Mouse (Mus musculus) ZHBTc4 (cell line): ENCODE measurements around the gene Psmb9.
"Not testable (repeated sequence)": the region's sequence is repeated elsewhere in the genome, so short reads cannot be mapped to it uniquely, and the experiment has no call there.

Source experiments
- DNase-seq: peaks from one replicate; pipeline ENCODE4 v3.0.0-alpha.2; 2011; ENCODE audit warnings: low read depth, low spot score

Psmb9 gene

DNA sequence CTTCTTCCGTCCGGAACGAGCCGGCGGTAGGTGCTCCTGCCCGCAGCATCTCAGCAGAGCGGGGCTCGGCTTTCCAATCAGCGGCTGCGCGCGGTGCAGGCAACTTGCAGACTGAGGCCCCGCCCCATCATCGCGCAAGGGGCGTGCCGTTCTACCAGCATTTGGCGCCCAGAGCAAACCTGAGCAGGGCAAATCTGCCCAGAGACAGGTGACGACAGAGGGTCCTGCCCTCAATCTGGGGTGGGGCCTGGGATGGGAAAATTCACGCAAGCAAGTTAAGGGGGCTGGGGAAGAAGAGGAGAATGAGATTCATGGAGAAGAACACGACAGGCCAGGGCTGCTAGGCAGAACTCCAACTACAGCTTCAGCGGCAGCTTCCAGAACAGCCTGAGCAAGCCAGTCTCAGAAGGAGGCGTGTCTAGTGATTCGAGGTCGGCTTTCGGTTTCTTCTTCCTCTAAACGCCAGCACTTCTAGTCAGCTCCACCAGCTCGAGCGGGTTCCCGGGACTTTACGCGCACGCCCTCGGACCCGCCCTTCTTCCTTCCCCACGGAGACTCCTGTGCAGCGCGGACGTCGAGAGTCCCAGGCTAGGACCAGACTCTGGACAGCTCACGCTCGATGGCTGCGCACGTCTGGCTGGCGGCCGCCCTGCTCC is at the start of gene Psmb9, which contains the start of gene Tap1:
Gene Psmb9, minus strand, starts transcription at position 504 of the 656 bp plus-strand sequence.
Gene Tap1, plus strand, starts transcription at position 293 of the 656 bp plus-strand sequence.
- DNase-seq = peak; percentile 98

DNA sequence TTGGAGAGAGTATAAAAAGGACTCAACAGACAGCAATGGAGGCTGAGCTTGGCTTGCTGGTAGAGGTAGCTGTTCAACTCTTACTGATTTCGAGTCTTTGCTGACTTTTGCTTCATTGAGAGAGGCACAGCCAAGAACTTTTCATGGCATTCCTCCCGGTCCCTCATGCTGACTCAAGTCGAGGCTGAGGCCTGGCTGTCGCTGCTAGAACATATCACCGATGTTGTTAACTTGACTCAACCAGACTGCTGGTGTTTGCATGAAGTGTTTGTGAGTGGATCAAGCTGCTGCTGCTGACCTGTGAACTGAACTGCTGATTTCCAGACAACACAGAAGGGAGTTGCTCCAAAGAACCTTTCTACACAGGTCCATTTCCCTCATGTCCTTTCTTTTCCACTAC is 49.1 kb upstream of the Psmb9 start:
- DNase-seq = no peak

DNA sequence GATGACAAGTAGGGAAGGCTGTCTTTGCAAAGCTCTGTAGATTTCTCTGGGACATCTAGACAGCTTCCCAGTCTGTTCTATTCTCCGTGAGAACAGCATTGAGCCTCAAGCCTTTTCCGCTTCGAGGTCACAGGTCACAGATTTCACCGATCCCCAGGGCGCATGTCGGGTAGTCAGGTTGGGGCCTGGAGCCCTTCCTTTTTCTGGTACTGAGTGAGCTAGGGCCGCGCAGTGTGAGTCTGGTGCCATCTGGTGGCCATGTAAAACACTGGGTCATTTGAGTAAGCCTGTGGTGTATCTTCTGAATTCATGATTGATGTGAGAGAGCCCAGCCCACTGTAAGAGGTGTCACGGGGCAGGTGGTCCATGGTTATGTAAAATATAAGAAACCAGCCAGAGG is 47.4 kb upstream of the Psmb9 start:
- DNase-seq = peak; percentile 49

DNA sequence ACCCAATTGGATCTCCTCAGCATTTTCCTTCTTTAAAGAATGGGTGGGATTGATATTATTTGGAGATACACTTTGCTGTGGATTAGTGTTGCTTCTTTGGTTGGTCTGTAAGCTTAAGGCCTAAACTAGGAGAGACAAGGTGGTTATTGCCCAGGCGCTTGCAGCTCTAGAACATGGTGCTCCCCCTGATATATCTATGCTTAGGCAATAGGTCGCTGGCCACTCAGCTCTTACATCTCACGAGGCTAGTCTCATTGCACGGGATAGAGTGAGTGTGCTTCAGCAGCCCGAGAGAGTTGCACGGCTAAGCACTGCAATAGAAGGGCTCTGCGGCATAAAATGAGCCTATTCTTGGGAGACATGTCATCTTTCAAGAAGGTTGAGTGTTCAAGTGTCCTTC is 44.5 kb upstream of the Psmb9 start:
- not testable (repeated sequence) for DNase-seq

DNA sequence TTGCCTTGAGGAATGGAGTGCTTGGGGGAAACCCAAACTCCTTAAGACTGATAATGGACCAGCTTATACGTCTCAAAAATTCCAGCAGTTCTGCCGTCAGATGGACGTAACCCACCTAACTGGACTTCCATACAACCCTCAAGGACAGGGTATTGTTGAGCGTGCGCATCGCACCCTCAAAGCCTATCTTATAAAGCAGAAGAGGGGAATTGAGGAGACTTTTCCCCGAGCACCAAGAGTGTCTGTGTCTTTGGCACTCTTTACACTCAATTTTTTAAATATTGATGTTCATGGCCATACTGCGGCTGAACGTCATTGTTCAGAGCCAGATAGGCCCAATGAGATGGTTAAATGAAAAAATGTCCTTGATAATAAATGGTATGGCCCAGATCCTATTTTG is 43.4 kb upstream of the Psmb9 start:
- not testable (repeated sequence) for DNase-seq

DNA sequence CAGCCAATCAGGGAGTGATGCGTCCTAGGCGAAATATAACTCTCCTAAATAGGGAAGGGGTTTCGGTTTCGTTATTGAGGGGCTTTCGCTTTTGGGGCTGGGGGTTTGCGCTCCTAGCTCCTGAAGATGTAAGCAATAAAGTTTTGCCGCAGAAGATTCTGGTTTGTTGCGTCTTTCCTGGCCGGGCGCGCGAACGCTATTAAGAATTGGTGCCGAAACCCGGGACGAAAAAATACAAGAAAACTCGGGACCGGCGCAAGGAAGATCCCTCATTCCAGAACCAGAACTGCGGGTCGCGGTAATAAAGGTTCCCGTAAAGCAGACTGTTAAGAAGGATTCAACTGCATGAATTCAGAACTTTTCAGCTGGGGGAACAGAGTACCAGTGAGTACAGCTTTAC is 38.3 kb upstream of the Psmb9 start:
- DNase-seq = not testable (repeated sequence)

DNA sequence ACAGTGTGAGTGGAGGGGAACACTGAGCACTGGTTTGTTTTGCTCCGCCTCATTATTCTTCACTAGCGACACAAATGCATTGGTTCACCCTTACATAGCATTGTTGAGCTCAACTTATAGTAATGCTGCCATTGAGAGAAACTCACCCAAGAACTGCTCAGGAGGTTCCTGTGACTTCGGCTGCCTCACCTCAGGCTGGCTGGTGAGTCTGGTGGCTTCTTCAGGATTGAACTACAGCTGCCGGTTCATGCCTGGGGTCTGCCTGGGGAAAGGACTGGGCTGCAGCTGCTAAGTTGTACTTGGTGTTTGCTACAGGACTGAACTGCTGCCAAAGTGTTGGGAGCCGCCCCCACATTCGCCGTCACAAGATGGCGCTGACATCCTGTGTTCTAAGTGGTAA is 37.9 kb upstream of the Psmb9 start:
- DNase-seq = no peak

DNA sequence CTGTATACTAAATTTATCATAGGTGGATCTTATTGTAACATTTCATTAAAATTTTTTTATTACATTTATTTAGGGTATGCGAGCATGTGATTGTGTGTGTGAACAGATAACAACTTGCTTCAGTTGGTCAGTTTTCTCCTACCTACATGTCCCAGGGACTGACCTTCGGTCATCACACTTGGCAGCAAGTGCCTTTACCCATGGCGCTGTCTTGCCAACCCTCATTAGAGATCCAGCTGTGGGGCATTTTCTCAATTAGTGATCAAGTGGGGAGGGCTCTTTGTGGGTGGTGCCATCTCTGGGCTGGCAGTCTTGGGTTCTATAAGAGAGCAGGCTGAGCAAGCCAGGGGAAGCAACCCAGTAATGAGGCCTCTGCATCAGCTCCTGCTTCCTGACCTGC is 37.3 kb upstream of the Psmb9 start:
- no peak for DNase-seq

DNA sequence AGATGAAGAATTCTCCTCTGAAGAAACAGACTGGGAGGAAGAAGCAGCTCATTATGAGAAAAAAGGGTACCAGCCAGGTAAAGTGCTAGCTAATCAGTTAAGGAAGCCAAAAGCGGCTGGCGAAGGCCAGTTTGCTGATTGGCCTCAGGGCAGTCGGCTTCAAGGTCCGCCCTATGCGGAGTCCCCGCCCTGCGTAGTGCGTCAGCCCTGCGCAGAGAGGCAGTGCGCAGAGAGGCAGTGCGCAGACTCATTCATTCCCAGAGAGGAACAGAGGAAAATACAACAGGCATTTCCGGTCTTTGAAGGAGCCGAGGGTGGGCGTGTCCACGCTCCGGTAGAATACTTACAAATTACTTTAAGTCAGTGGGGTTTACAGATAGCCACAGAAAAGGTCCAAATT is 32.8 kb upstream of the Psmb9 start:
- not testable (repeated sequence) for DNase-seq

DNA sequence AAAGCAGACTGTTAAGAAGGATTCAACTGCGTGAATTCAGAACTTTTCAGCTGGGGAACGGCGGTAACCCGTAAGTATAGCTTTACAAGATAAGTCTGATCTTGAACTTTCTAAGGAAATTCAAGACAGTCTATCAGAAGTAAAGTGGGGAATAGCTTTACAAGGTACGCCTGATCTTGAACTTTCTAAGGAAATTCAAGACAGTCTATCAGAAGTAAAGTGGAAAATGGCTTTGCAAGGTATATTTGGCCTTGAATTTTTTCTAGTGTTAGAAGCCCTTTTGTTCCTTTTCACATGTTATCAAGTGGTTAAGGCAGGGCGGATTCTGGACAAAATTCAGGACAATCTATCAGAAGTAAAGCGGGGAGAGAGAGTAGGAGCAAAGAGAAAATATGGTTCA is 32.2 kb upstream of the Psmb9 start:
- DNase-seq = not testable (repeated sequence)

DNA sequence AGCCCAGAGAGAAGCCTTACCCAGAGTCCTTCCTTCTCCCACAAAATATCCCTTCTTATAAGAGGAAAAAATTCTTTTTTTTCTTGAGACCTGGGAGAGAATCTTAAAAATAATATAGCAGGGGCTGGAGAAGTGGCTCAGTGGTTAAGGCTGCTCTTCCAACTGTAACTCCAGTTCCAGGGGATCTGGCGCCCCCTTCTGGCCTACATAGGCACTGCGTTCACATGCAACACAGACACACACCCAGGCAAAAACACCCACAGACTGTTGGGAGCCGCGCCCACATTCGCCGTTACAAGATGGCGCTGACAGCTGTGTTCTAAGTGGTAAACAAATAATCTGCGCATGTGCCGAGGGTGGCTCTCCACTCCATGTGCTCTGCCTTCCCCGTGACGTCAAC is 31.5 kb upstream of the Psmb9 start:
- not testable (repeated sequence) for DNase-seq

DNA sequence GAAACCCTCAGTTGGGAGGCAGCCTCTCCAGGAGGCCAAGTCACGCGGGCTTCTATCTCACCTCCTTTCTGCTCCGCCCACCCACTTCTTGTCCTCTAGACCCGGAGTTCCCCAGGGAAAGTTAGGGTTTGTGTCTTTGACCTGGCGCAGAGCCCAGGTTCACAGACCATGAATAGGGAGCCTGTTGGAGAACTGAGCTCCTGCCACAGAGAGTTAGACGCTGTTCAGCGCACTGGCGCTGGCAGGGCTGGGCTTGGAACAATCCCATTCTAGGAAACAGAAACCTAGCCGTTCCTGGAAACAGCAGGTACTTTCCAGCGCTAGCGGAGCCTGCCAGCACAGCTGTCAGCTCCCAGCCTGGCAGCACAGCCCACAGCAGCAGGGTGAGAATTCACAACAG is 31.1 kb upstream of the Psmb9 start:
- DNase-seq = no peak

DNA sequence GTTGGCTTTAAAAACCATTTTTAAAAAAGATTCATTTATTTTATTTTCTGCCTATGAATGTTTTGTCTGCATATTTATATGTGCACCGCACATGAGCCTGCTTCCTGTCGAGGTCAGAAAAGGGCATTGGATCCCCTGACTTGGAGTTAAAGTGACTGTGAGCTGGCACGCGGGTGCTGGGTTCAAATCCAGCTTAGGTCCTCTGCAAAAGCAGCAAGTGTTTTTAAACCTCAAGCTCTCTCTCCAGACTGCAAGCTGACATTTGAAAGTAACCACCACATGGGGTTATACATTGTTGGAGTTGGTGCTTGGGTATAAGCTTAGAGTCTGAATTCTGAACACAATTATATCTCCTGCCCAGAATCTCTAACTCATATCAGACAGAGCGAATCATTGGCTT is 30.4 kb upstream of the Psmb9 start:
- DNase-seq = no peak

DNA sequence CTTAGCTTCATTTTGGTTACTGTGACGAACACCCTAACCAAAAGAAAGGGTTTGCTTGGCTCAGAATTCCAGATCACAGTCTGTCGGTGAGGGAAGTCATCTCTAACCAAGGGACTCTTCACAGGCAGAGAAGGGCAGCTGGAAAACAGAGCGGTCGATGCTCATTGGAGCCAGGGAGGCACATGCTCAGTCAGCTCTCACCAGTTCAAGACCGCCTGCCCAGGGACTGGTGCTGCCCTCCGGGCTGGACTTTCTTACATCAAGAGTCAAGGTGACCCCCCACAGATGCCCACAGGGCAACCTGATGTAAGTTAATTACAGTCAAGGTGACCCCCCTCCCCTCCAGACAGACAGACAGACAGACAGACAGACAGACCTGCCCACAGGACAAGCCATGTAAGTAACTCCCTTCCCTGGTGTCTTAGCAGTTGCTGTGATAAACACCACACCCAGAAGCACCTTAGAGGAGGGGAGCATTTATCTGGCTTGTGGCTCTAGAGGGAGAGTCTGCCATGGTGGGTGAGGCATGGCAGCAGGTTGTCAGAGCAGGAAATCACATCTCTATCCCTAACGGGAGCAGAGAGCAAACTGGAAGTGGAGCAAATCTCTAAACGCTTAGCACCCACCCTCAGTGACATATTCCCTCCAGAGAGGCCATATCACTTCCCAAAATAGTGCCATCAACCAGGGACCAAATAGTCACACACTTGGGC is 29.8 kb upstream of the Psmb9 start:
- DNase-seq = no peak

DNA sequence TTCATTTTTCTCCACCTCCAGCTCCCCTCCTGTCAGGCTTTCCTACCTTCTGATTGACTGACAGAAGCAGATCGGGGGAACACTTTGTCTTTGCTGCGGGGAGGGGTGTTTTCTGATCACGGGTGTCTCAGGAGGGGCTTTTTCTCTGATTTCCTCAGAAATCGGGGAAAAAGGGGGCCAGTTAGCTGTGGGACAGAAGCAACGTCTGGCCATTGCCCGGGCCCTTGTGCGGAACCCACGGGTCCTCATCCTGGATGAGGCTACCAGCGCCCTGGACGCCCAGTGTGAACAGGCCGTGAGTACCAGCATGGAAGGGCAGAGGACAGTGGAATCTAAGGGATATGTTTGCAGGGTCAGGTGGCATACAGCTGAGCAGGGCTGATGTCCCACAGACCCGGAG is 27.6 kb upstream of the Psmb9 start:
- DNase-seq = no peak

DNA sequence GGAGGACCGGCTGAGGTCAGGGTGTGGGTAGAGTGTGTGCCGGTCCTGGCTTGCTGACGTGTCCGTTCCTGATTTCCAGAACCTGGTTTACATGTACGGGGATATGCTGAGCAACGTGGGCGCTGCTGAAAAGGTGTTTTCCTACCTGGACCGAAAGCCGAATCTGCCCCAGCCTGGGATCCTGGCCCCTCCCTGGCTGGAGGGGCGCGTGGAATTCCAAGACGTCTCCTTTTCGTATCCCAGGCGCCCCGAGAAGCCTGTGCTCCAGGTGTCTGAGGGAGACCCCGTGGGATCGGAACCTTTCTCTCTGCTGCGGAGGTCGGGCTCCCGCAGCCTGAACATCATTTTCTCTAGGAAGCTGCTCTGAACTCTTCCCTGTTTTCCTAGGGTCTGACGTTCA is 26.4 kb upstream of the Psmb9 start:
- no peak for DNase-seq

DNA sequence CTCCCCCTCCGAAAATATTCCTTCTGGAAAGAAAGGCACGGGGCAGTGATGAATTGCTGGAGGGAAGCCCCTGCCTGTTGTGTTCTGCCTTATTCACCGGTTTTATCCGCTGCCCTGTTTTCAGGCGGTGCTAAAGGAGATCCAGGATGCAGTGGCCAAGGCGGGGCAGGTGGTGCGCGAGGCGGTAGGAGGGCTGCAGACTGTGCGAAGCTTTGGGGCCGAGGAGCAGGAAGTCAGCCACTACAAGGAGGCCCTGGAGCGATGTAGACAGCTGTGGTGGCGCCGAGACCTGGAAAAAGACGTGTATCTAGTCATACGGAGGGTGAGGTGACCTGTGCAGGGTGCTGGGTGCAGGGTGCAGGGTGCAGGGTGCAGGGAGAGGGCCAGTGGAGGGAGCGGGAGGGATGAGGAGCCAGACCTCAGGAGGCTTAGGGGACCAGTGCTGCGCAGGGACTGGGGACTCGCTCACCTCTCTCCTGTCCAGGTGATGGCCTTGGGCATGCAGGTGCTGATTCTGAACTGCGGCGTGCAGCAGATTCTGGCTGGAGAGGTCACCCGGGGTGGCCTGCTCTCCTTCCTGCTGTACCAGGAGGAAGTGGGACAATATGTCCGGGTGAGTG is 24.3 kb upstream of the Psmb9 start:
- no peak for DNase-seq

DNA sequence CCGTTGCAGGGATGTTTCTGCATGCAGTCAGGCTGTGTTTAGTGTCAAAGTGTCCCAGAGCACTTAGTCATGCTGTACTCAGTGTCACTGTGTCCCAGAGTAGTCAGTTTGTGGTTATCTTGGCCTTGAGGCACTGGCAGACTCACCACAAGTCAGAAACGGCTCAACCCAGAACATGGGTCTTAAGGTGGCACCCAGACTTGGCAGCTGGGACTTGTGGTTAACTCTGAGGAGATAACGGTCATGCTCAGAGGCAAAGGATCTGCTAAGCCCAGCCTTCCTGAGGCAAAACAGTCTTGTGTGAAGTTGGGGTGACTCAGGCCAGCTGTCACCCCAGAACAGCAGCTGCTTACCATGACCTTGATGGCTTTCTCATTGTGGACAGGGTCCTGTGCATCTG is 23.0 kb upstream of the Psmb9 start:
- no peak for DNase-seq

DNA sequence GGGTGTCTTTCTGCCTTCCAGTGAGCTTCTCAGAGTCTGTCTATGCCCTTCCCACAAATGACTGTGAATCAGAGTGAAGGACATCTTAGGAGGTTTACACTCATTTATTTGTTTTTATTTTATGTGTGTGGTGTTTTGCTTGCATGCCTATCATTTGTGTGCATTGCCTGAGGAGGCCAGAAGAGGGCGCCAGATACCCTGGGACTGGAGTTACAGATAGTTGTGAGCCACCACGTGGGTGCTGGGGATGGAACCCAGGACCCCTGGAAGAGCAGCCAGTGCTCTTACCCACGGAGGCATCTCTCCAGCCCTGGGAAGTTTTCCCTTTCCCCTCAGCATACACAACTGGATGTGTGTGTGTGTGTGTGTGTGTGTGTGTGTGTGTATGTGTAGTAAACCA is 22.1 kb upstream of the Psmb9 start:
- peak; percentile 49 for DNase-seq

DNA sequence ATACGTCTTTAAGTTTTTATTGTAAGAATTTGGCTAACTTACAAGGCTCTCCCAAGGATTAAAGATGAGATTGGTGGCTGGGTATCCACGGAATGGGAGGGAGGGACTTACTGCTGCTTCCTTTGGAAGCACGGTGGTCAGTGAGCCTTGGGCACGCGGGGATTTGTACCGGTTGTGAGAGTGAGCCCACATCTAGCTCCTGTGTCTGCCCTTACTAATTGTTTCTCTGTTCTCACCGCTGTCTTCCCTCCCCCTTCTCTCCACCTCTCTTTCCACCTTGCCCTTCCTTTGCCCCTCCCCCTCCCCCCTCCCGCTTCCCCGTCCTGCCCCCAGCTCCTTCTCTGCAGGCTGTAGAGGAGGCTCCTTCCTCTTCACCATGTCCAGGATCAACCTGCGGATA is 20.9 kb upstream of the Psmb9 start:
- DNase-seq = no peak

DNA sequence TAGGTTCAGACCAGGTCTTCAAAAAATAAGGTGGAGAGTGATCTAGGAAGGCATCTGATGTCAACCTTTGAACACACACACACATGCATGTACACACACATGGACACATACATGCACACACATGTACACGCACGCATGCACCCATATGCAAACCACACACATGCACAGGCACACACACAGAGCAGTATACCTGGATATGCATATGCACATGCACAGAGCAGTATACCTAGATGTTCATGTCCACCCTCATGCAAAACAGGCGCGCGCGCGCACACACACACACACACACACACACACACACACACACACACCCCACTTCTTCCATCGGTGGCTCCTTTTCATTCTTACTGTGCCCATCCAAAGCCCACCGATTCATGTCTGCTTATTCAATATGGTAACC is 20.3 kb upstream of the Psmb9 start:
- DNase-seq = no peak

DNA sequence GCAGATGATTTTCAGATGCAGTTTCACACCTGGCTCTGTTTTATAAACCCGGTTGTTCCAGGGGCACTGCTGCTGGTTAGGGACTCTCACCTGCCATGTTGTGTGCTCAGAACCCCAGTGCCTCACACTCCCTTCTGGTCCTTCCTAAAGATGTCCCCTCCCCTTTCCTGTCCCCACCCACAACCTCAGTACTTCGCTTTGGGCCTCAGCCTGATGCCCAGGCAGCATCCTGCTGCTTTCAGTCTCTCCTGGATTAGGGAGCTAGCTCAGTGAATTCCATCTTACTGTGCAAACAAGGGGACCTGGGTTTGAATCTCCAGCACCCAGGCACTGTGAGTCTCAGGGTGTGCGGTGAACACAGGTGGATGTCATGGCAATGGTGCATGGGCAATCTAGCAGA is 19.9 kb upstream of the Psmb9 start:
- no peak for DNase-seq

DNA sequence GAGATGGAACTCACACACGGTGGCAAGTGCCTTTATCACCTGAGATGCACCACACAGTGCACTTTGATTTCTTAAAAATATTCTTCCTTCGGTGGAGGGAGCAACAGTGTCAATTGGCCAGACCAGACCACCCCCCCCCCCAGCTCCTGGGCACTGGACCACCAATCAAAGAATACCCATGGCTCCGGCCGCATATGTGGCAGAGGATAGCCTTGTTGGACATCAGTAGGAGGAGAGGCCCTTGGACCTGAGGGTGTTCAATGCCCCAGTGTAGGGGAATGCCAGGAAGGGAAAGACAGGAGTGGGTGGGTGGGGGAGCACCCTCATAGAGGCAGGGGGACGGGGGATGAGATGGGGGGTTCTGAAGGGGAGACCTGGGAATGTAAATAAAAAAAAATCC is 19.2 kb upstream of the Psmb9 start:
- no peak for DNase-seq
